Mouse (Mus musculus) kidney, embryonic 14.5 days (tissue): ENCODE measurements around the gene Magee1. TPM values are rescaled to one million over a fixed set of nuclear protein-coding genes. Genes with fewer than 3 reads are reported as not detected.
"Not testable (repeated sequence)": the region's sequence is repeated elsewhere in the genome, so short reads cannot be mapped to it uniquely, and the experiment has no call there.

Experiments
- ATAC-seq: fragments of 200-750 bp; cut with Nextera tagmentation; 2 replicates; pipeline ENCODE4 v1.8.0; 2017; ENCODE audit warnings: moderate number of reproducible peaks, mild to moderate bottlenecking, moderate TSS enrichment, moderate library complexity; ENCODE audit not compliant: low FRiP score, low TSS enrichment
- H3K27ac ChIP-seq: fragments of 300-500 bp; sonication (generic); 2 replicates; pipeline ENCODE4 v1.5.1; 2014; ENCODE audit warnings: low read depth, mild to moderate bottlenecking, low read length, moderate library complexity, mixed read lengths
- H3K27me3 ChIP-seq: fragments of 300-500 bp; sonication (generic); 2 replicates; pipeline ENCODE4 v1.6.1; 2014; ENCODE audit warnings: mild to moderate bottlenecking, low read length; ENCODE audit not compliant: control insufficient read depth, insufficient read depth
- H3K36me3 ChIP-seq: fragments of 300-500 bp; sonication (generic); 2 replicates; pipeline ENCODE4 v1.6.1; 2014; ENCODE audit warnings: low read length, mixed read lengths; ENCODE audit not compliant: control insufficient read depth, insufficient read depth
- H3K4me1 ChIP-seq: fragments of 300-500 bp; sonication (generic); 2 replicates; pipeline ENCODE4 v1.6.1; 2014; ENCODE audit warnings: low read length, mixed read lengths; ENCODE audit not compliant: control insufficient read depth, insufficient read depth
- H3K4me2 ChIP-seq: fragments of 300-500 bp; sonication (generic); replicated peaks from 2 replicates; pipeline ENCODE4 v1.6.1; 2014; ENCODE audit warnings: low read depth, mild to moderate bottlenecking, low read length
- H3K4me3 ChIP-seq: fragments of 300-500 bp; sonication (generic); 2 replicates; pipeline ENCODE4 v1.5.1; 2014; ENCODE audit warnings: mild to moderate bottlenecking, low read length
- H3K9ac ChIP-seq: fragments of 300-500 bp; sonication (generic); 2 replicates; pipeline ENCODE4 v1.6.1; 2014; ENCODE audit warnings: low read depth, mild to moderate bottlenecking, low read length, moderate library complexity
- H3K9me3 ChIP-seq: fragments of 300-500 bp; sonication (generic); 2 replicates; pipeline ENCODE4 v1.6.1; 2016; ENCODE audit warnings: low read length; ENCODE audit not compliant: control insufficient read depth
- WGBS: fragments of 180-500 bp; shearing (Covaris S2); extraction: QIAGEN DNeasy Blood & Tissue Kit; methylation state at CpG from one replicate; pipeline ENCODE4 v1.1.7; 2014; 5-methylcytosine and 5-hydroxymethylcytosine counted together
- polyA plus RNA-seq: library from polyadenylated mRNA; unstranded; fragments of >200 nt; fragmentation: Nextera tagmentation; extraction: Ambion mirVana; gene quantifications from 2 replicates; pipeline ENCODE4 v1.2.1, GENCODE M21; 2014

Gene Magee1
- polyA plus RNA-seq, 1 experiment from 2014 or later: 8.5 TPM

DNA sequence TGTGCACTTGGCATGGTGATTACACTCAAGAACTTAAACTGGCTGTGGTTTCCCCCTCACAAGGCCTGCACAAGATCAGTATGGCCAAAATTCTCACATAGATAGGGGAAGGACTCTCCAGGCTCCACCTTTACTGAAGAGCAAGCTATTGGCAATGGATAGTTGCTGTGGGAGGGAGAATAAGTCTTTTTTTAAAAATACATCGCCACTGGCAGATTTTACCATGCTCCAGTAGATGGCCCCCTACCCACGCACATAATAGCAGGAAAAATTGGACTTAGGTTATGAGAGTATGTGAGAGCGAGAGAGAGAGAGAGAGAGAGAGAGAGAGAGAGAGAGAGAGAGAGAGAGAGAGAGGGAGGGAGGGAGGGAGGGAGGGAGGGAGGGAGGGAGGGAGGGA lies 4.7 kb downstream of the Magee1 start:
- no peak for ATAC-seq
- Histone ChIP-seq H3K9me3 (no peaks in the 10 kb centered on the region), H3K4me1 (no peaks in the 10 kb centered on the region), H3K4me3 (no peak overlapping the region), H3K36me3 (no peaks in the 10 kb centered on the region), H3K27me3 (peaks cover 3% of the 10 kb centered on the region; the same call in 1 of the 2 replicates), H3K9ac (no peak overlapping the region), H3K4me2 (no peak overlapping the region), H3K27ac (no peak overlapping the region)
- 25% methylated on average over 2 of the region's 3 CpGs for WGBS

DNA sequence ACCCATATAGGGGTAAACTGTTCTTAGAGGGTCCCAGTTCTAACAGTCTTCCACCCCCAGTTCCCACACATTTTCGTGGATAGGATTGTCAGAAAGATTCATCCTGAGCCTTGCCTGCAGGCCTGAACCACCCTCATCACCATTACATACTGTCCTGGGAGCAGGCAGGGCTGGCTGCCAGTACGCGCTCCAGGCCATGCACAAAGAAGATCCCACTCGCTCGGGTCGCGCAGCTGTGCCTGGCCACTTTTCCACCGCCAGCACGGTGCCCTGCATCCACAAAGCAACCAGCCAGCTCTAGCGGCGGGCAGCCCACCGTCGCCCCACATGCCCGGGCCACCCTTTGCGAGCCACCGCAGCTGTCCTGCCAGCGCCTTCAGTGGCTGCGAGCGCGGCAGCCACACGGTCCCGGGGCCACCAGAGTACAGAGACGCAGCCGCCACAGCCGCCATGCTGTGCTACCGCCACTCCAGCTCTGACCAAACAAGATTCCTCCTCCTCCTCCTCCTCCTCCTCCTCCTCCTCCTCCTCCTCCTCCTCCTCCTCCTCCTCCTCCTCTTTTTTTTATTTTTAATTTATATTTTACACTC lies 31.8 kb downstream of the Magee1 start:
- H3K27ac ChIP-seq: no peak overlapping the region
- H3K9ac ChIP-seq: no peak overlapping the region
- no peak overlapping the region for H3K4me2 ChIP-seq
- H3K4me3 ChIP-seq: peak overlapping the region; percentile 6
- no peaks in the 10 kb centered on the region for H3K27me3 ChIP-seq
- 67% methylated on average over 24 of the region's 26 CpGs for WGBS
- no peaks in the 10 kb centered on the region for H3K4me1 ChIP-seq
- no peak for ATAC-seq
- no peaks in the 10 kb centered on the region for H3K9me3 ChIP-seq
- H3K36me3 ChIP-seq: no peaks in the 10 kb centered on the region

DNA sequence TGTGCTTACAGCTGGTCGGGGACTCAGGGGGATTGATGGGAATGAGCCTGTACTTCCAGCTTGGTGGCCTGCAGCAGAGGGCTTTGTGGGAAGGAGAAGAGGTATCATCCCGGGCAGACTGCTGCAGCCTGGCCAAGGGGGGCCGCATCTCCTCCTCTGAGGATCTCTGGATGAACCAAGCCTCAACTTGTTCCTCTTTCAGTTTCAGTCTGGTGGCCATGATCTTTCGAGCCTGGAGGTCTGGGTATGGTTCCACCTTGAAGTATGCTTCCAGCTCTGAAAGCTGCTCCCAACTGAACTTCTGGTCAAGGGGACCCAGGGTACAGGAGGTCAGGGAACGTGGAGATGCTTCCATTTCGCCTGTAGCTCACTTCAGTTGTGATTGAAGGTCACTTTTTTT lies 44.8 kb downstream of the Magee1 start:
- H3K9ac ChIP-seq, ATAC-seq, H3K36me3 ChIP-seq, H3K4me3 ChIP-seq, H3K9me3 ChIP-seq, H3K4me2 ChIP-seq, H3K27me3 ChIP-seq, H3K4me1 ChIP-seq, H3K27ac ChIP-seq: not testable (repeated sequence)
- 77% methylated on average over 5 of the region's 6 CpGs for WGBS

DNA sequence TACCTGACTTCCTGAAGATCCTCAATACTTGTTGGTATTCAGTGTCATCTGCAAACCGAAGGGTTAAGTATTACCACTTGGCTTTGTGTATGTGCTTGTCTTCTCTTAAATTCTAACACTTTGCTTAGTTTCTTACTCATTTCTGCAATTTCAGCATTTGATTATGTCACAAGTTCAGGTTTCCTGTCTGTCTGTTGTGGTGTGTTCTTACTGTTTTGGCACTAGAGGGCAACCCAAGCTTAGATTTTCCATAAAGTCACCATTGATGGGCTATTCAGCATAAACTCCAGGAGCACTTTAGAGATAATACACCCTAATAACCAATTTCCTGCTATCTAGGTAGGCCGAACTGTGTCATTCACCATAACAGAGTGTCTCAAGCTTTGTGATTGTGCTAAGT lies 47.0 kb downstream of the Magee1 start:
- Histone ChIP-seq H3K9ac (no peak overlapping the region), H3K4me3 (no peak overlapping the region)
- no peak for ATAC-seq

More for the DNA sequence above, 47.0 kb downstream of the Magee1 start:
- WGBS: 75% methylated on average over 2 of the region's 2 CpGs
- no peak overlapping the region for H3K27ac ChIP-seq
- H3K4me2 ChIP-seq: no peak overlapping the region
- no peaks in the 10 kb centered on the region for H3K36me3 ChIP-seq
- H3K9me3 ChIP-seq: no peaks in the 10 kb centered on the region
- no peaks in the 10 kb centered on the region for H3K4me1 ChIP-seq
- no peaks in the 10 kb centered on the region for H3K27me3 ChIP-seq

Other genes with a start within 250 kb of the Magee1 start
- 56.9 and 109 TPM in 2 replicates for gene Pbdc1, start 40.6 kb upstream of the Magee1 start, polyA plus RNA-seq